ENCODE assay signal across 18 mouse cellular contexts in the genomic region with DNA sequence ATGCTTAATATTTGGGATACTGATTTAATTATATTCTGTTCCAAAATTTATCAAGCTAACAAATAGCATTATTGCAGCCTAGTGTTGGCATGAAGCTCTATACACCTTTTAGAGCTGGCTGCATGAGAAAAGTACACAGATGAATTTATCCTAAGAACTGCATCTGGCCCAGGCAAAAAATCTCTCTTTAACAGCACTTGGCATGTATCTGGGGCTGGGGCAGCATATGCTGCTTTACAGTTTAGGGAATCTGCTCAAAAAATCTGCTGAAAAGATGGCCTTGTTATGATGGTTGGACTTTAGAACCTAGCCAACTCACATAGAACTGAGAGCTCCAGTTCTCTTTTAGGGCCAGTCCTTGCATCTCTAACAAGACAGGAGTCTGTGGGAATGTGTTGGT.
A peak's percentile ranks its signal among the peaks of the same experiment; 100 is the strongest.
DNase-seq lines count a peak whose midpoint lies in the region; ATAC-seq and TF ChIP-seq lines count a peak whose summit lies in the region.
"Had no signal": no experiment of that assay in that cellular context is flagged by ENCODE, and none has a peak within 500 bp of the region (broad histone marks: within the 10 kb centered on the region; RNA-seq: fewer than 3 reads in every experiment).

No protein-coding gene starts in this region.

- no peak overlapping the region for H3K27ac ChIP-seq in midbrain, postnatal 0 days (ENCODE audit: low read depth, low read length)
- H3K27ac ChIP-seq in midbrain, embryonic 15.5 days = no peak overlapping the region
- no peak overlapping the region for H3K27ac ChIP-seq in forebrain, embryonic 16.5 days (ENCODE audit: low read length)
- H3K27ac ChIP-seq: embryonic facial prominence, embryonic 10.5 days; heart, embryonic 10.5 days; hindbrain, embryonic 15.5 days; kidney, postnatal 0 days had no signal

- DNase-seq in layer of hippocampus, adult 11-12 months (ENCODE audit: low spot score) = peak; percentile 18
- no peak for DNase-seq in layer of hippocampus, postnatal 36 days
- DNase-seq in midbrain, postnatal 0 days (ENCODE audit: low spot score) = peak; percentile 16
- DNase-seq in layer of hippocampus, postnatal 14 days (ENCODE audit: low spot score in 2 of 2) = peak; percentile 5 to 34
- no peak for DNase-seq in heart, adult 9 months (ENCODE audit: low spot score in 2 of 2)
- DNase-seq in ovary, adult 18-20 months (ENCODE audit: low spot score) = no peak
- DNase-seq: adrenal gland, adult 8-10 months; cerebellum, adult 9-10 months; kidney, adult 2 months; lung, postnatal 4 days; midbrain, embryonic 14.5 days; thymus, postnatal 25 days had no signal

- no peaks in the 10 kb centered on the region for H3K36me3 ChIP-seq in midbrain, postnatal 0 days (ENCODE audit: insufficient read depth, low read length)
- no peaks in the 10 kb centered on the region for H3K36me3 ChIP-seq in midbrain, embryonic 15.5 days (replicated peaks)
- no peaks in the 10 kb centered on the region for H3K36me3 ChIP-seq in forebrain, embryonic 16.5 days (ENCODE audit: control insufficient read depth, insufficient read depth)
- H3K36me3 ChIP-seq: embryonic facial prominence, embryonic 10.5 days; heart, embryonic 10.5 days; hindbrain, embryonic 15.5 days had no signal

- no peaks in the 10 kb centered on the region for H3K27me3 ChIP-seq in midbrain, postnatal 0 days (ENCODE audit: insufficient read depth, low read length)
- H3K27me3 ChIP-seq in midbrain, embryonic 15.5 days (replicated peaks) = no peaks in the 10 kb centered on the region
- no peaks in the 10 kb centered on the region for H3K27me3 ChIP-seq in forebrain, embryonic 16.5 days (replicated peaks; ENCODE audit: control insufficient read depth, insufficient read depth, low read length)
- H3K27me3 ChIP-seq: hindbrain, embryonic 15.5 days had no signal

- H3K4me2 ChIP-seq in midbrain, postnatal 0 days (ENCODE audit: low read depth, low read length, poor library complexity, severe bottlenecking) = no peak overlapping the region
- H3K4me2 ChIP-seq in midbrain, embryonic 15.5 days = no peak overlapping the region
- H3K4me2 ChIP-seq in forebrain, embryonic 16.5 days (ENCODE audit: low read length) = no peak overlapping the region
- H3K4me2 ChIP-seq: hindbrain, embryonic 15.5 days had no signal

- no peaks in the 10 kb centered on the region for H3K9me3 ChIP-seq in midbrain, postnatal 0 days (ENCODE audit: low read length)
- no peaks in the 10 kb centered on the region for H3K9me3 ChIP-seq in midbrain, embryonic 15.5 days
- no peaks in the 10 kb centered on the region for H3K9me3 ChIP-seq in forebrain, embryonic 16.5 days (ENCODE audit: control insufficient read depth, low read length)
- H3K9me3 ChIP-seq: embryonic facial prominence, embryonic 10.5 days; heart, embryonic 10.5 days; hindbrain, embryonic 15.5 days had no signal

- no peak for ATAC-seq in midbrain, postnatal 0 days (ENCODE audit: low FRiP score)
- ATAC-seq in midbrain, embryonic 15.5 days (replicated peaks) = no peak
- ATAC-seq in forebrain, embryonic 16.5 days = peak; percentile 52

- no peak overlapping the region for H3K9ac ChIP-seq in midbrain, postnatal 0 days (replicated peaks; ENCODE audit: low read length, poor library complexity, severe bottlenecking)
- no peak overlapping the region for H3K9ac ChIP-seq in midbrain, embryonic 15.5 days
- no peak overlapping the region for H3K9ac ChIP-seq in forebrain, embryonic 16.5 days (replicated peaks; ENCODE audit: low read depth, low read length)
- H3K9ac ChIP-seq: hindbrain, embryonic 15.5 days had no signal

- TF ChIP-seq CTCF in midbrain, postnatal 0 days (IDR thresholded peaks at IDR 0.05) = no peak

- H3K4me3 ChIP-seq in midbrain, postnatal 0 days (ENCODE audit: low read depth, low read length) = no peak overlapping the region
- no peak overlapping the region for H3K4me3 ChIP-seq in midbrain, embryonic 15.5 days
- H3K4me3 ChIP-seq in forebrain, embryonic 16.5 days (replicated peaks; ENCODE audit: low read length) = no peak overlapping the region
- H3K4me3 ChIP-seq: embryonic facial prominence, embryonic 10.5 days; heart, embryonic 10.5 days; hindbrain, embryonic 15.5 days had no signal

- no peaks in the 10 kb centered on the region for H3K4me1 ChIP-seq in midbrain, postnatal 0 days (ENCODE audit: insufficient read depth, low read length)
- no peaks in the 10 kb centered on the region for H3K4me1 ChIP-seq in midbrain, embryonic 15.5 days
- peaks cover 4% of the 10 kb centered on the region for H3K4me1 ChIP-seq in forebrain, embryonic 16.5 days (replicated peaks; ENCODE audit: control insufficient read depth, insufficient read depth, low read length)
- H3K4me1 ChIP-seq: embryonic facial prominence, embryonic 10.5 days; heart, embryonic 10.5 days; hindbrain, embryonic 15.5 days had no signal

Comparison
In these comparisons a context has a peak if more than half of its experiments do, and no peak if none do; other contexts are left out.
1. DNase-seq: peak in layer of hippocampus, adult 11-12 months (single experiment), midbrain, postnatal 0 days (single experiment) and layer of hippocampus, postnatal 14 days (2 of 2); none in layer of hippocampus, postnatal 36 days (0 of 2), heart, adult 9 months (0 of 2) and ovary, adult 18-20 months (single experiment).